Comparison of ENCODE assay signal across 17 mouse cellular contexts in genomic region chr9:58224356-58224755, GRCm38 (mm10). TPM values are rescaled to one million over a fixed set of nuclear protein-coding genes. Genes with fewer than 3 reads are reported as not detected.
"Had no signal": no experiment of that assay in that cellular context is flagged by ENCODE, and none has a peak within 500 bp of the region (broad histone marks: within the 10 kb centered on the region; RNA-seq: fewer than 3 reads in every experiment).

No protein-coding gene starts in this region.

- H3K9me3 ChIP-seq: heart, embryonic 10.5 days; heart, embryonic 12.5 days; hindbrain, embryonic 10.5 days; hindbrain, embryonic 12.5 days; intestine, embryonic 15.5 days; limb, embryonic 13.5 days; limb, embryonic 15.5 days had no signal

- H3K27ac ChIP-seq: heart, embryonic 10.5 days; hindbrain, embryonic 10.5 days; hindbrain, embryonic 12.5 days; intestine, embryonic 15.5 days; layer of hippocampus, adult 2 months; left cerebral cortex, adult 2 months; limb, embryonic 13.5 days; limb, embryonic 15.5 days; liver, embryonic 14.5 days had no signal

- H3K9ac ChIP-seq: heart, embryonic 12.5 days; hindbrain, embryonic 12.5 days; intestine, embryonic 15.5 days; limb, embryonic 13.5 days; limb, embryonic 15.5 days; liver, embryonic 14.5 days had no signal

- H3K4me3 ChIP-seq: heart, embryonic 10.5 days; heart, embryonic 12.5 days; hindbrain, embryonic 10.5 days; hindbrain, embryonic 12.5 days; intestine, embryonic 15.5 days; layer of hippocampus, adult 2 months; left cerebral cortex, adult 2 months; limb, embryonic 13.5 days; limb, embryonic 15.5 days had no signal

- H3K4me2 ChIP-seq: heart, embryonic 12.5 days; hindbrain, embryonic 12.5 days; intestine, embryonic 15.5 days; limb, embryonic 13.5 days; limb, embryonic 15.5 days; liver, embryonic 11.5 days had no signal

- ATAC-seq: hindbrain, embryonic 16.5 days; inflammation-experienced regulatory T-cells, adult 6 months; intestine, embryonic 15.5 days; intestine, postnatal 0 days had no signal

- H3K27me3 ChIP-seq: heart, embryonic 12.5 days; hindbrain, embryonic 12.5 days; intestine, embryonic 15.5 days; limb, embryonic 13.5 days; limb, embryonic 15.5 days had no signal

- H3K4me1 ChIP-seq: hindbrain, embryonic 10.5 days; hindbrain, embryonic 12.5 days; intestine, embryonic 15.5 days had no signal

RNA-seq across cellular contexts. Expression of gene Islr2, which starts 20.2 kb away (rescaled TPM):
- total RNA-seq: granulocyte monocyte progenitor cell, adult 5-6 weeks had no signal
- polyA plus RNA-seq: heart, embryonic 10.5 days; heart, embryonic 14.5 days; inflammation-experienced regulatory T-cells, adult 6 months; liver, embryonic 16.5 days had no signal
